Mouse (Mus musculus) forebrain, embryonic 12.5 days (tissue): ENCODE measurements around the gene Apol8. TPM values are rescaled to one million over a fixed set of nuclear protein-coding genes. Genes with fewer than 3 reads are reported as not detected.

Experiments used
- ATAC-seq: fragments of 200-750 bp; cut with Nextera tagmentation; 2 replicates; pipeline ENCODE4 v1.8.0; 2017; ENCODE audit warnings: moderate TSS enrichment; ENCODE audit not compliant: low FRiP score
- H3K27ac ChIP-seq: fragments of 300-500 bp; sonication (generic); 2 replicates; pipeline ENCODE4 v1.5.1; 2016; ENCODE audit warnings: mild to moderate bottlenecking
- H3K27me3 ChIP-seq: fragments of 300-500 bp; sonication (generic); 2 replicates; pipeline ENCODE4 v1.6.1; 2016; ENCODE audit warnings: mild to moderate bottlenecking
- H3K36me3 ChIP-seq: fragments of 300-500 bp; sonication (generic); replicated peaks from 2 replicates; pipeline ENCODE4 v1.6.1; 2016; ENCODE audit warnings: mild to moderate bottlenecking
- H3K4me1 ChIP-seq: fragments of 300-500 bp; sonication (generic); 2 replicates; pipeline ENCODE4 v1.6.1; 2016
- H3K4me2 ChIP-seq: fragments of 300-500 bp; sonication (generic); 2 replicates; pipeline ENCODE4 v1.6.1; 2016; ENCODE audit warnings: mild to moderate bottlenecking, moderate library complexity
- H3K4me3 ChIP-seq: fragments of 300-500 bp; sonication (generic); replicated peaks from 2 replicates; pipeline ENCODE4 v1.5.1; 2016; ENCODE audit warnings: mild to moderate bottlenecking
- H3K9ac ChIP-seq: fragments of 300-500 bp; sonication (generic); 2 replicates; pipeline ENCODE4 v1.6.1; 2016; ENCODE audit warnings: mild to moderate bottlenecking
- H3K9me3 ChIP-seq: fragments of 300-500 bp; sonication (generic); 2 replicates; pipeline ENCODE4 v1.6.1; 2016
- WGBS: fragments of 180-500 bp; shearing (Covaris S2); methylation state at CpG from one replicate; pipeline ENCODE4 v1.1.7; 2016; 5-methylcytosine and 5-hydroxymethylcytosine counted together
- polyA plus RNA-seq: library from polyadenylated mRNA; unstranded; fragments of >200 nt; fragmentation: Nextera tagmentation; extraction: Ambion mirVana; gene quantifications from 2 replicates; pipeline ENCODE4 v1.2.1, GENCODE M21; 2016

The Apol8 gene
- 0.24 and 0.46 TPM in 2 replicates for polyA plus RNA-seq

GRCm38 (mm10) chr15:77756848-77757247 is at the start of gene Apol8:
Apol8 (minus strand) TSS chr15:77757003.
- Histone ChIP-seq H3K4me2 (no peak within 1 kb of the TSS), H3K4me3 (no peak within 1 kb of the TSS), H3K36me3 (peaks cover 12% of the 10 kb centered on the region), H3K9me3 (no peaks in the 10 kb centered on the region), H3K4me1 (0 out of 2 replicates have a peak, but pooled peaks cover 3% of the 10 kb centered on the region), H3K9ac (no peak within 1 kb of the TSS), H3K27me3 (peaks cover 9% of the 10 kb centered on the region; the same call in 1 of the 2 replicates), H3K27ac (no peak within 1 kb of the TSS)
- ATAC-seq, result no peak
- WGBS, result 8% methylated on average over 9 of the region's 9 CpGs

- Histone ChIP-seq H3K4me3 (no peak overlapping the region), H3K27ac (no peak overlapping the region), H3K4me1 (peaks cover 12% of the 10 kb centered on the region), H3K9ac (no peak overlapping the region), H3K36me3 (peaks cover 46% of the 10 kb centered on the region), H3K4me2 (no peak overlapping the region), H3K9me3 (no peaks in the 10 kb centered on the region), H3K27me3 (no peaks in the 10 kb centered on the region)
- 91% methylated on average over 4 of the region's 4 CpGs for WGBS
- ATAC-seq, result no peak
Observed at GRCm38 (mm10) chr15:77805657-77806056, 48.9 kb upstream of the Apol8 start.

GRCm38 (mm10) chr15:77804949-77805348 is 48.1 kb upstream of the Apol8 start:
- Histone ChIP-seq H3K9me3 (no peaks in the 10 kb centered on the region), H3K4me2 (no peak overlapping the region), H3K27me3 (no peaks in the 10 kb centered on the region), H3K36me3 (peaks cover 48% of the 10 kb centered on the region), H3K4me3 (no peak overlapping the region), H3K4me1 (peaks cover 5% of the 10 kb centered on the region; the same call in 1 of the 2 replicates), H3K27ac (no peak overlapping the region), H3K9ac (no peak overlapping the region)
- ATAC-seq, result no peak
- 90% methylated on average over 9 of the region's 9 CpGs for WGBS

GRCm38 (mm10) chr15:77804460-77804859 is 47.7 kb upstream of the Apol8 start:
- Histone ChIP-seq H3K36me3 (peaks cover 48% of the 10 kb centered on the region), H3K27ac (no peak overlapping the region), H3K9me3 (no peaks in the 10 kb centered on the region), H3K4me1 (peaks cover 5% of the 10 kb centered on the region; the same call in 1 of the 2 replicates), H3K9ac (no peak overlapping the region), H3K27me3 (no peaks in the 10 kb centered on the region), H3K4me3 (no peak overlapping the region), H3K4me2 (no peak overlapping the region)
- 92% methylated on average over 6 of the region's 6 CpGs for WGBS
- no peak for ATAC-seq

GRCm38 (mm10) chr15:77803747-77804146 is 46.9 kb upstream of the Apol8 start:
- Histone ChIP-seq H3K9ac (no peak overlapping the region), H3K4me2 (no peak overlapping the region), H3K36me3 (peaks cover 48% of the 10 kb centered on the region), H3K9me3 (no peaks in the 10 kb centered on the region), H3K27ac (no peak overlapping the region), H3K27me3 (no peaks in the 10 kb centered on the region), H3K4me3 (no peak overlapping the region), H3K4me1 (peaks cover 12% of the 10 kb centered on the region)
- 74% methylated on average over 3 of the region's 3 CpGs for WGBS
- ATAC-seq, result no peak

- Histone ChIP-seq H3K9me3 (no peaks in the 10 kb centered on the region), H3K4me2 (no peak overlapping the region), H3K4me3 (no peak overlapping the region), H3K9ac (no peak overlapping the region), H3K27me3 (no peaks in the 10 kb centered on the region), H3K4me1 (peaks cover 17% of the 10 kb centered on the region), H3K36me3 (peaks cover 46% of the 10 kb centered on the region), H3K27ac (no peak overlapping the region)
- 91% methylated on average over 4 of the region's 4 CpGs for WGBS
- ATAC-seq, result no peak
Observed at GRCm38 (mm10) chr15:77802992-77803391, 46.2 kb upstream of the Apol8 start.

- no peak for ATAC-seq
- peaks cover 30% of the 10 kb centered on the region for H3K36me3 ChIP-seq
Observed at GRCm38 (mm10) chr15:77801188-77801587, 44.4 kb upstream of the Apol8 start.

GRCm38 (mm10) chr15:77800511-77800910 is 43.7 kb upstream of the Apol8 start:
- H3K27ac ChIP-seq, result 0 out of 2 replicates have a peak overlapping the region, but pooled peaks have one; percentile 78
- H3K4me1 ChIP-seq, result peaks cover 19% of the 10 kb centered on the region
- H3K4me3 ChIP-seq, result no peak overlapping the region
- no peaks in the 10 kb centered on the region for H3K9me3 ChIP-seq
- no peaks in the 10 kb centered on the region for H3K27me3 ChIP-seq
- no peak overlapping the region for H3K4me2 ChIP-seq
- no peak overlapping the region for H3K9ac ChIP-seq
- peaks cover 26% of the 10 kb centered on the region for H3K36me3 ChIP-seq
- ATAC-seq, result no peak

More at GRCm38 (mm10) chr15:77801188-77801587, 44.4 kb upstream of the Apol8 start:
- H3K4me2 ChIP-seq, result no peak overlapping the region
- WGBS, result 86% methylated on average over 4 of the region's 4 CpGs
- H3K27me3 ChIP-seq, result no peaks in the 10 kb centered on the region
- H3K4me3 ChIP-seq, result no peak overlapping the region
- no peak overlapping the region for H3K9ac ChIP-seq
- no peak overlapping the region for H3K27ac ChIP-seq
- no peaks in the 10 kb centered on the region for H3K9me3 ChIP-seq
- H3K4me1 ChIP-seq, result peaks cover 19% of the 10 kb centered on the region

GRCm38 (mm10) chr15:77799491-77800474 is 43.0 kb upstream of the Apol8 start:
- Histone ChIP-seq H3K27me3 (no peaks in the 10 kb centered on the region), H3K9ac (no peak overlapping the region), H3K9me3 (no peaks in the 10 kb centered on the region), H3K27ac (peak overlapping the region; percentile 78), H3K4me1 (peaks cover 19% of the 10 kb centered on the region), H3K4me2 (no peak overlapping the region), H3K4me3 (no peak overlapping the region), H3K36me3 (peaks cover 33% of the 10 kb centered on the region)
- no peak for ATAC-seq
- 87% methylated on average over 8 of the region's 8 CpGs for WGBS

- Histone ChIP-seq H3K27ac (peak overlapping the region; percentile 78), H3K36me3 (peaks cover 33% of the 10 kb centered on the region), H3K4me3 (no peak overlapping the region), H3K9ac (peak overlapping the region; percentile 2; the same call in 1 of the 2 replicates), H3K27me3 (no peaks in the 10 kb centered on the region), H3K4me1 (peaks cover 19% of the 10 kb centered on the region), H3K4me2 (no peak overlapping the region), H3K9me3 (no peaks in the 10 kb centered on the region)
- 40% methylated on average over 14 of the region's 14 CpGs for WGBS
- ATAC-seq, result no peak
Observed at GRCm38 (mm10) chr15:77798664-77799490, 42.1 kb upstream of the Apol8 start.

- Histone ChIP-seq H3K27me3 (no peaks in the 10 kb centered on the region), H3K9ac (no peak overlapping the region), H3K4me3 (no peak overlapping the region), H3K36me3 (peaks cover 26% of the 10 kb centered on the region), H3K4me2 (no peak overlapping the region), H3K4me1 (peaks cover 15% of the 10 kb centered on the region), H3K27ac (peak overlapping the region; percentile 78), H3K9me3 (no peaks in the 10 kb centered on the region)
- no peak for ATAC-seq
- WGBS, result 88% methylated on average over 14 of the region's 14 CpGs
Observed at GRCm38 (mm10) chr15:77797609-77798411, 41.0 kb upstream of the Apol8 start.
